Mouse (Mus musculus): ENCODE data around the gene Neurl1a. TPM values are rescaled to one million over a fixed set of nuclear protein-coding genes. Genes with fewer than 3 reads are reported as not detected.
A peak's percentile ranks its signal among the peaks of the same experiment; 100 is the strongest.

Gene Neurl1a
- polyA plus RNA-seq, 1 experiment from 2014 or later: 8.7 TPM

DNA sequence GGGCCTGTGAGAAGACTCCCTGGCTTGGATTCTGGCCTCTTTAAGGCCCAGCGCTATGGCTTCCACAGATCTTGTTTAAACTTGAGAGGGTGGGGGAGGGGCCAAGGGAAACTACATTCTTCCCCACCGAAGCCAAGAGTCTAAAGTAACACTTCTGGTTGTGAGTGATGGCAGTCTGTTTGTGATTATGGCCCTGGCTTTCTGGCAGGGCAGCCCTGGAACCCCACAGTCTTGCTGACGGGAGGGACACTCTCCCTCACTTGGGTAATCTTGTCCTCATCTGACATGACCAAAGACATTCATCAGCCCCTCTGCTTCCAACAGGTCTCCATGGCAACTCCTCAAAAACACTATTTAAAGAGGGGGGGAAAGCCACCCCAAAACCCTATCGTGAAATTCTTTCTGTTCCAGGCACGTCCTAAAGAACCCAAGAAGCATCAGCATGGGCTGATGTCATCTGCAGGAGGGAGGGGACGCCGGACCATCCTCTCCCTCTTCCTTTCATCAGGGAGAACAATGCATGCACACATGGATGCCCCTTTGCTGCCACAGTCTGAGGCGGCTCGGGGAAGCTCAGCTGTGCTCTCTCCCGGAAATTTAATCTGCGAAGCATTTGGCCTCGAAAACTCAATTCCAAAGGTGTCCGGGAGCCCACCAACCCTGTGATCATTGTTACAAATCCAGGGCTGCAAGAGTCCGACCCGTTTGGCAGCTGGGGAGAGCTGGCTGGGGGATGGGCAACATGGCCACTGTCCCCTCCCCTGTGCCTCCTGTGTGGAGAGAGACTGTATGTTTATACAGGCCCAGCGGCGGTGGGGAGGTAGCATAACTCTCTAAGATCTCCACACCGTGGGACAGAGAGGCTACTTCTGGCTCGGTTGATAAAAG is 122.9 kb downstream of the Neurl1a start:
- Histone ChIP-seq H3K4me1 (peaks cover 37% of the 10 kb centered on the region), H3K27me3 (no peaks in the 10 kb centered on the region), H3K36me3 (peaks cover 32% of the 10 kb centered on the region), H3K4me2 (replicated peaks) (peak overlapping the region; percentile 30), H3K4me3 (no peak overlapping the region), H3K9ac (0 out of 2 replicates have a peak overlapping the region, but pooled peaks have one; percentile 16), H3K27ac (peak overlapping the region; percentile 88), H3K9me3 (no peaks in the 10 kb centered on the region)
- 3% methylated on average over 19 of the region's 19 CpGs for WGBS
- ATAC-seq (ENCODE audit: insufficient number of reproducible peaks, insufficient read depth, low FRiP score, low TSS enrichment): peak; percentile 68

GRCm38 (mm10) chr19:47302191-47302852 is 123.7 kb downstream of the Neurl1a start:
- H3K9me3 ChIP-seq: no peaks in the 10 kb centered on the region
- peak overlapping the region; percentile 88 for H3K27ac ChIP-seq
- H3K27me3 ChIP-seq: no peaks in the 10 kb centered on the region
- peaks cover 31% of the 10 kb centered on the region for H3K36me3 ChIP-seq
- no peak for ATAC-seq (ENCODE audit: insufficient number of reproducible peaks, insufficient read depth, low FRiP score, low TSS enrichment)
- 0 out of 2 replicates have a peak overlapping the region, but pooled peaks have one; percentile 34 for H3K9ac ChIP-seq
- H3K4me3 ChIP-seq: no peak overlapping the region
- H3K4me2 ChIP-seq (replicated peaks): peak overlapping the region; percentile 30
- peaks cover 37% of the 10 kb centered on the region for H3K4me1 ChIP-seq
- 48% methylated on average over 21 of the region's 21 CpGs for WGBS

DNA sequence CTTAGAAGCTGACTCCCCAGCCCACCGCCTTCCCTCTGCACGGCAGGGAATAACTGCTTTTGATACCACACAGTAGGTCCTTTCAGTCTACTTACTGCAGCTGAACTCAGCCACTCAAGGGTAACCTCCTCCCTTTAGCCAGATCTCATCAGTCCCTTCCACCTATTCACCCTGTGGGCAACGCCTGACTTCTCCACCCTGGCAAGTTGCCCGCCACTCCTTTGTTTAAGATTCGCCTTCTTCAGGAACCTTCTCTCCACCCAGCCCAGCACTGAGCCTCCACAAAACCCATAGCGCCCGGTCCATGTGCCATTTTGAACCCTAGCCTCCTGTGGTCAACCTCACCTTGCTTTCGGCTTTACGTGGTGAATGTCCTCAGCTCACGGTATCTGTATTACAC is 124.5 kb downstream of the Neurl1a start:
- Histone ChIP-seq H3K27ac (peak overlapping the region; percentile 88; the same call in 1 of the 2 replicates), H3K4me2 (replicated peaks) (no peak overlapping the region), H3K9me3 (no peaks in the 10 kb centered on the region), H3K4me3 (no peak overlapping the region), H3K4me1 (peaks cover 37% of the 10 kb centered on the region), H3K9ac (no peak overlapping the region), H3K36me3 (peaks cover 32% of the 10 kb centered on the region), H3K27me3 (no peaks in the 10 kb centered on the region)
- 85% methylated on average over 10 of the region's 10 CpGs for WGBS
- ATAC-seq (ENCODE audit: insufficient number of reproducible peaks, insufficient read depth, low FRiP score, low TSS enrichment): no peak

DNA sequence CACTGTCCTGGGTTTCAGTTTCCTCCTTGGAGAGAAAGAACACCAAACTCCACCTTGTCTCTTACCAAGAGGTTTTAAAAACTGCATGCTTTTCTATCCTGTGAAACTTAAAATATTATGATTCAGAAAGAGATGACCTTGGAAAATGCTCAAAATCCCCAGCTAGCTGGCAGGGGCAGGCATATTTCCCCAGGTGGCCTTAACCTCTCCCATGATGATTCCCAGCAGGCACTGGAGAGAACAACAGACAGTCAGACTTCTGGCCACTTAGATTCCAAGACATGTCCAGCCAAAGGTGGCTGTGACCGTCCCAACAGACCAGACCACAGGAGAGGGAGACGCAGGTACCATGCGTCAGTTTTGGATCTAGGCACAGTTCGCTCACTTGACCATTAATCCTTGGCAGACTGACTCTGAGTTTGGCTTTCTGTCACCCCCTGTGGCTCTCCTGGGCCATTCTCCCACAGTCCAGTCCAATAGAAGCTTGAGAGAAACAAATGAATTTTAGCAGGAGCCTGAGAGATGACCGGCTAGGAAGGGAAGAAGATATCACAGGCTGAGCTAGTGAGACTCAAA is 125.6 kb downstream of the Neurl1a start:
- peaks cover 28% of the 10 kb centered on the region for H3K36me3 ChIP-seq
- H3K9me3 ChIP-seq: no peaks in the 10 kb centered on the region
- no peak overlapping the region for H3K27ac ChIP-seq
- WGBS: 87% methylated on average over 5 of the region's 5 CpGs
- H3K27me3 ChIP-seq: no peaks in the 10 kb centered on the region
- ATAC-seq (ENCODE audit: insufficient number of reproducible peaks, insufficient read depth, low FRiP score, low TSS enrichment): no peak
- H3K4me1 ChIP-seq: peaks cover 39% of the 10 kb centered on the region
- no peak overlapping the region for H3K4me2 ChIP-seq (replicated peaks)
- no peak overlapping the region for H3K4me3 ChIP-seq
- H3K9ac ChIP-seq: no peak overlapping the region

GRCm38 (mm10) chr19:47305401-47305800 is 126.8 kb downstream of the Neurl1a start:
- Histone ChIP-seq H3K27me3 (no peaks in the 10 kb centered on the region), H3K9ac (no peak overlapping the region), H3K4me1 (peaks cover 42% of the 10 kb centered on the region), H3K4me3 (no peak overlapping the region), H3K9me3 (no peaks in the 10 kb centered on the region), H3K36me3 (peaks cover 36% of the 10 kb centered on the region), H3K4me2 (replicated peaks) (no peak overlapping the region), H3K27ac (no peak overlapping the region)
- WGBS: 86% methylated on average over 10 of the region's 10 CpGs
- no peak for ATAC-seq (ENCODE audit: insufficient number of reproducible peaks, insufficient read depth, low FRiP score, low TSS enrichment)

- Histone ChIP-seq H3K4me2 (replicated peaks) (no peak overlapping the region), H3K27ac (no peak overlapping the region), H3K4me3 (no peak overlapping the region), H3K27me3 (no peaks in the 10 kb centered on the region), H3K36me3 (peaks cover 36% of the 10 kb centered on the region), H3K4me1 (peaks cover 39% of the 10 kb centered on the region), H3K9me3 (no peaks in the 10 kb centered on the region), H3K9ac (no peak overlapping the region)
- 92% methylated on average over 14 of the region's 14 CpGs for WGBS
- no peak for ATAC-seq (ENCODE audit: insufficient number of reproducible peaks, insufficient read depth, low FRiP score, low TSS enrichment)
Measured at GRCm38 (mm10) chr19:47306128-47306916, 127.7 kb downstream of the Neurl1a start.

- WGBS: 91% methylated on average over 8 of the region's 8 CpGs
- Histone ChIP-seq H3K36me3 (peaks cover 36% of the 10 kb centered on the region), H3K4me2 (replicated peaks) (no peak overlapping the region), H3K27ac (no peak overlapping the region), H3K9ac (no peak overlapping the region), H3K4me3 (no peak overlapping the region), H3K4me1 (peaks cover 39% of the 10 kb centered on the region), H3K9me3 (no peaks in the 10 kb centered on the region), H3K27me3 (no peaks in the 10 kb centered on the region)
- no peak for ATAC-seq (ENCODE audit: insufficient number of reproducible peaks, insufficient read depth, low FRiP score, low TSS enrichment)
Measured at GRCm38 (mm10) chr19:47306917-47307315, 128.3 kb downstream of the Neurl1a start.

Small RNA genes within 50 kb of the gene (microRNA-seq; reads per million reads assigned to microRNA genes)
- gene Mir6995: 0.54 reads per million

Other genes starting within 250 kb of the Neurl1a start
- gene Ina, start 164.1 kb upstream of the Neurl1a start, polyA plus RNA-seq (2016; fragmentation: Nextera tagmentation; extraction: Ambion mirVana): 39.4 and 50.5 TPM in 2 replicates
- gene Nt5c2, start 163.7 kb upstream of the Neurl1a start, polyA plus RNA-seq (2016; fragmentation: Nextera tagmentation; extraction: Ambion mirVana): 75.2 and 76.1 TPM in 2 replicates
- gene Pcgf6, start 127.9 kb upstream of the Neurl1a start, polyA plus RNA-seq (2016; fragmentation: Nextera tagmentation; extraction: Ambion mirVana): 31.5 and 31.7 TPM in 2 replicates
- gene Taf5, start 111.1 kb upstream of the Neurl1a start, polyA plus RNA-seq (2016; fragmentation: Nextera tagmentation; extraction: Ambion mirVana): 11.9 and 12.4 TPM in 2 replicates
- gene Usmg5, start 88.2 kb upstream of the Neurl1a start, polyA plus RNA-seq (2016; fragmentation: Nextera tagmentation; extraction: Ambion mirVana): 1,248 and 1,291 TPM in 2 replicates
- gene Pdcd11, start 88.1 kb upstream of the Neurl1a start, polyA plus RNA-seq (2016; fragmentation: Nextera tagmentation; extraction: Ambion mirVana): 11.8 and 14.0 TPM in 2 replicates
- gene Calhm2, start 40.5 kb upstream of the Neurl1a start, polyA plus RNA-seq (2016; fragmentation: Nextera tagmentation; extraction: Ambion mirVana): 6.1 and 7.0 TPM in 2 replicates
- not detected in 2 replicates for gene Calhm1, start 34.6 kb upstream of the Neurl1a start, polyA plus RNA-seq (2016; fragmentation: Nextera tagmentation; extraction: Ambion mirVana)
- not detected in 2 replicates for gene Calhm3, start 21.1 kb upstream of the Neurl1a start, polyA plus RNA-seq (2016; fragmentation: Nextera tagmentation; extraction: Ambion mirVana)

Measured in embryonic facial prominence, embryonic 12.5 days (tissue).